26 mouse cellular contexts compared by ENCODE assay signal in the genomic region with DNA sequence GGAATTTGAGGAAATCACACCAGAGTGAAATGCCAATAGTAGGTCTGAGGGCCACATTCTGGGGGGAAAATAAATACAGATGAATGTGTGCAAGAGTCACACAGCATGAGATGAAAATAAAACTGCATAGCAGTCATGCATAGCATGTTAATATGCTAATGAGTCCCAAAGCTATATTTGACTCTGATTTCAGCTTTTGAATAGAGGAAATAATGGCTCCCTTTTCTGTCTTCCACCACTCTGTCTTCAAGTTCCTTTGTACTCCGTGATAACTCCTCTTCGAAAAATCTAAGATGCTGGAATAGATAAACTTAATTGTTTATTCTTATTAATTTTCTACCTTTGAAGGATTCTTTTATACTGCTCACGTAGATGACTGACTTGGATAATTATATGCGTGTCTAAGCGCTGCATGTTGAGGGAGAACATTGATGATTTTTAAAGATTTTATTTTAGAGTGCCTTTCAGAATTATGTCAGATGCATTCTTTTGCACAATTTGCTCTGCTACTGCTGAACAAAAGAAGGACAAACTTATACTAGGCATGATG.
DNase-seq lines count a peak whose midpoint lies in the region; ATAC-seq and TF ChIP-seq lines count a peak whose summit lies in the region.
"Had no signal": no experiment of that assay in that cellular context is flagged by ENCODE, and none has a peak within 500 bp of the region (broad histone marks: within the 10 kb centered on the region; RNA-seq: fewer than 3 reads in every experiment).

No protein-coding gene starts in this region.

- H3K4me2 ChIP-seq in forebrain, embryonic 13.5 days = no peak overlapping the region
- H3K4me2 ChIP-seq in forebrain, embryonic 15.5 days (replicated peaks) = no peak overlapping the region
- no peak overlapping the region for H3K4me2 ChIP-seq in forebrain, postnatal 0 days (ENCODE audit: low read depth)
- H3K4me2 ChIP-seq in midbrain, embryonic 11.5 days = no peak overlapping the region
- no peak overlapping the region for H3K4me2 ChIP-seq in midbrain, postnatal 0 days (ENCODE audit: low read depth, low read length, poor library complexity, severe bottlenecking)
- H3K4me2 ChIP-seq: embryonic facial prominence, embryonic 13.5 days; embryonic facial prominence, embryonic 15.5 days had no signal

- H3K36me3 ChIP-seq in forebrain, embryonic 13.5 days (ENCODE audit: poor library complexity, severe bottlenecking) = no peaks in the 10 kb centered on the region
- H3K36me3 ChIP-seq in forebrain, embryonic 15.5 days = no peaks in the 10 kb centered on the region
- no peaks in the 10 kb centered on the region for H3K36me3 ChIP-seq in forebrain, postnatal 0 days (ENCODE audit: insufficient read depth)
- H3K36me3 ChIP-seq in forebrain, embryonic 10.5 days (replicated peaks) = no peaks in the 10 kb centered on the region
- H3K36me3 ChIP-seq in midbrain, embryonic 11.5 days (ENCODE audit: control insufficient read depth, insufficient read depth, low read length) = no peaks in the 10 kb centered on the region
- no peaks in the 10 kb centered on the region for H3K36me3 ChIP-seq in midbrain, postnatal 0 days (ENCODE audit: insufficient read depth, low read length)
- H3K36me3 ChIP-seq: embryonic facial prominence, embryonic 13.5 days; embryonic facial prominence, embryonic 15.5 days; G1E had no signal

- no peak overlapping the region for H3K9ac ChIP-seq in forebrain, embryonic 13.5 days
- no peak overlapping the region for H3K9ac ChIP-seq in forebrain, embryonic 15.5 days (replicated peaks)
- no peak overlapping the region for H3K9ac ChIP-seq in forebrain, postnatal 0 days
- H3K9ac ChIP-seq in midbrain, embryonic 11.5 days (ENCODE audit: low read length) = no peak overlapping the region
- no peak overlapping the region for H3K9ac ChIP-seq in midbrain, postnatal 0 days (replicated peaks; ENCODE audit: low read length, poor library complexity, severe bottlenecking)
- H3K9ac ChIP-seq: embryonic facial prominence, embryonic 13.5 days; embryonic facial prominence, embryonic 15.5 days had no signal

- H3K9me3 ChIP-seq in forebrain, embryonic 13.5 days (replicated peaks) = no peaks in the 10 kb centered on the region
- H3K9me3 ChIP-seq in forebrain, embryonic 15.5 days = no peaks in the 10 kb centered on the region
- H3K9me3 ChIP-seq in forebrain, postnatal 0 days (ENCODE audit: low read length) = no peaks in the 10 kb centered on the region
- H3K9me3 ChIP-seq in forebrain, embryonic 10.5 days = no peaks in the 10 kb centered on the region
- no peaks in the 10 kb centered on the region for H3K9me3 ChIP-seq in midbrain, embryonic 11.5 days (ENCODE audit: control insufficient read depth, low read length)
- H3K9me3 ChIP-seq in midbrain, postnatal 0 days (ENCODE audit: low read length) = no peaks in the 10 kb centered on the region
- H3K9me3 ChIP-seq: embryonic facial prominence, embryonic 13.5 days; embryonic facial prominence, embryonic 15.5 days; G1E had no signal

- TF ChIP-seq CTCF in forebrain, postnatal 0 days (IDR thresholded peaks at IDR 0.05; ENCODE audit: low read depth) = no peak
- TF ChIP-seq CTCF in midbrain, postnatal 0 days (IDR thresholded peaks at IDR 0.05) = no peak
- TF ChIP-seq CTCF in brain, embryonic 14.5 days (IDR thresholded peaks at IDR 0.05; ENCODE audit: borderline replicate concordance, extremely low read depth, insufficient read depth, insufficient read length) = no peak

- 83% methylated on average over 5 of the region's 5 CpGs for WGBS in forebrain, embryonic 13.5 days
- WGBS in forebrain, embryonic 15.5 days = 73% methylated on average over 5 of the region's 5 CpGs
- WGBS in forebrain, postnatal 0 days = 59% methylated on average over 5 of the region's 5 CpGs
- 95% methylated on average over 5 of the region's 5 CpGs for WGBS in forebrain, embryonic 10.5 days
- WGBS in midbrain, embryonic 11.5 days = 93% methylated on average over 5 of the region's 5 CpGs
- WGBS in midbrain, postnatal 0 days = 75% methylated on average over 5 of the region's 5 CpGs

- no peaks in the 10 kb centered on the region for H3K27me3 ChIP-seq in forebrain, embryonic 13.5 days
- H3K27me3 ChIP-seq in forebrain, embryonic 15.5 days = no peaks in the 10 kb centered on the region
- no peaks in the 10 kb centered on the region for H3K27me3 ChIP-seq in forebrain, postnatal 0 days (ENCODE audit: insufficient read depth, low read length)
- H3K27me3 ChIP-seq in forebrain, embryonic 10.5 days (ENCODE audit: poor library complexity, severe bottlenecking) = no peaks in the 10 kb centered on the region
- no peaks in the 10 kb centered on the region for H3K27me3 ChIP-seq in midbrain, embryonic 11.5 days (ENCODE audit: control insufficient read depth, insufficient read depth, low read length)
- H3K27me3 ChIP-seq in midbrain, postnatal 0 days (ENCODE audit: insufficient read depth, low read length) = no peaks in the 10 kb centered on the region
- H3K27me3 ChIP-seq: CH12.LX; embryonic facial prominence, embryonic 13.5 days; embryonic facial prominence, embryonic 15.5 days; Patski had no signal

- no peak for TF ChIP-seq POLR2A in brain, embryonic 14.5 days (IDR thresholded peaks at IDR 0.05; ENCODE audit: borderline replicate concordance, extremely low read depth, insufficient read depth, insufficient read length, poor library complexity, severe bottlenecking)

- peak; percentile 5 for DNase-seq in forebrain, postnatal 0 days
- DNase-seq in forebrain, embryonic 10.5 days (ENCODE audit: extremely low spot score, low spot score) = no peak
- DNase-seq in midbrain, embryonic 11.5 days (ENCODE audit: low spot score, missing footprints) = peak; percentile 21
- no peak for DNase-seq in midbrain, postnatal 0 days (ENCODE audit: low spot score)
- DNase-seq in brain, embryonic 14.5 days (ENCODE audit: low read depth) = peak; percentile 31
- DNase-seq: adrenal gland, adult 8-10 months; adrenal gland, postnatal 14 days; adrenal gland, postnatal 36 days; B cell, adult 2 months; cerebellum, adult 11 months; cerebellum, adult 18-20 months; cerebellum, adult 8-10 months; cerebellum, adult 9-11 months; cerebellum, postnatal 14 days; cerebellum, postnatal 36 days; embryo, embryonic 11 days had no signal

- H3K4me1 ChIP-seq in forebrain, embryonic 13.5 days = no peaks in the 10 kb centered on the region
- H3K4me1 ChIP-seq in forebrain, embryonic 15.5 days = no peaks in the 10 kb centered on the region
- H3K4me1 ChIP-seq in forebrain, postnatal 0 days (ENCODE audit: insufficient read depth) = no peaks in the 10 kb centered on the region
- no peaks in the 10 kb centered on the region for H3K4me1 ChIP-seq in forebrain, embryonic 10.5 days
- H3K4me1 ChIP-seq in midbrain, embryonic 11.5 days (ENCODE audit: control insufficient read depth, insufficient read depth, low read length) = no peaks in the 10 kb centered on the region
- no peaks in the 10 kb centered on the region for H3K4me1 ChIP-seq in midbrain, postnatal 0 days (ENCODE audit: insufficient read depth, low read length)
- H3K4me1 ChIP-seq: embryonic facial prominence, embryonic 13.5 days; embryonic facial prominence, embryonic 15.5 days had no signal

- no peak overlapping the region for H3K4me3 ChIP-seq in forebrain, embryonic 13.5 days
- H3K4me3 ChIP-seq in forebrain, embryonic 15.5 days = no peak overlapping the region
- H3K4me3 ChIP-seq in forebrain, postnatal 0 days (ENCODE audit: low read depth, low read length) = no peak overlapping the region
- no peak overlapping the region for H3K4me3 ChIP-seq in forebrain, embryonic 10.5 days
- no peak overlapping the region for H3K4me3 ChIP-seq in midbrain, embryonic 11.5 days (ENCODE audit: low read depth, low read length)
- H3K4me3 ChIP-seq in midbrain, postnatal 0 days (ENCODE audit: low read depth, low read length) = no peak overlapping the region
- H3K4me3 ChIP-seq: embryonic facial prominence, embryonic 13.5 days; embryonic facial prominence, embryonic 15.5 days; erythroblast, embryonic 14.5 days had no signal

- no peak overlapping the region for H3K27ac ChIP-seq in forebrain, embryonic 13.5 days
- H3K27ac ChIP-seq in forebrain, embryonic 15.5 days (replicated peaks) = no peak overlapping the region
- H3K27ac ChIP-seq in forebrain, postnatal 0 days (ENCODE audit: low read depth, low read length) = no peak overlapping the region
- no peak overlapping the region for H3K27ac ChIP-seq in forebrain, embryonic 10.5 days
- no peak overlapping the region for H3K27ac ChIP-seq in midbrain, embryonic 11.5 days (ENCODE audit: low read depth, low read length)
- H3K27ac ChIP-seq in midbrain, postnatal 0 days (ENCODE audit: low read depth, low read length) = no peak overlapping the region
- H3K27ac ChIP-seq: embryonic facial prominence, embryonic 13.5 days; embryonic facial prominence, embryonic 15.5 days had no signal

- peak; percentile 48 for ATAC-seq in forebrain, embryonic 13.5 days
- no peak for ATAC-seq in forebrain, embryonic 15.5 days (replicated peaks)
- ATAC-seq in forebrain, postnatal 0 days = peak; percentile 81; the same call in 1 of the 2 replicates
- no peak for ATAC-seq in midbrain, embryonic 11.5 days (ENCODE audit: low FRiP score)
- no peak for ATAC-seq in midbrain, postnatal 0 days (ENCODE audit: low FRiP score)
- ATAC-seq: activated CD4-positive, CD25-positive, alpha-beta regulatory T cell, adult 4 months; CD4-positive, CD25-positive, alpha-beta regulatory T cell, adult 4 months; Patski had no signal

Comparison
In these comparisons a context has a peak if more than half of its experiments do, and no peak if none do; other contexts are left out.
1. ATAC-seq: peak in forebrain, embryonic 13.5 days (single experiment) and forebrain, postnatal 0 days (single experiment); none in forebrain, embryonic 15.5 days (single experiment), midbrain, embryonic 11.5 days (single experiment) and midbrain, postnatal 0 days (single experiment).
2. DNase-seq: peak in forebrain, postnatal 0 days (single experiment), midbrain, embryonic 11.5 days (single experiment) and brain, embryonic 14.5 days (single experiment); none in forebrain, embryonic 10.5 days (single experiment) and midbrain, postnatal 0 days (single experiment).